Mouse (Mus musculus) hindbrain, embryonic 12.5 days (tissue): ENCODE measurements around the gene Prdm16. TPM values are rescaled to one million over a fixed set of nuclear protein-coding genes. Genes with fewer than 3 reads are reported as not detected.
A peak's percentile ranks its signal among the peaks of the same experiment; 100 is the strongest.

Experiments
- ATAC-seq: fragments of 200-750 bp; cut with Nextera tagmentation; 2 replicates; pipeline ENCODE4 v1.8.0; 2017; ENCODE audit warnings: moderate TSS enrichment; ENCODE audit not compliant: low FRiP score
- H3K27ac ChIP-seq: fragments of 300-500 bp; sonication (generic); 2 replicates; pipeline ENCODE4 v1.5.1; 2016; ENCODE audit warnings: mild to moderate bottlenecking
- H3K27me3 ChIP-seq: fragments of 300-500 bp; sonication (generic); 2 replicates; pipeline ENCODE4 v1.6.1; 2016; ENCODE audit warnings: mild to moderate bottlenecking
- H3K36me3 ChIP-seq: fragments of 300-500 bp; sonication (generic); 2 replicates; pipeline ENCODE4 v1.6.1; 2016; ENCODE audit warnings: mild to moderate bottlenecking
- H3K4me1 ChIP-seq: fragments of 300-500 bp; sonication (generic); 2 replicates; pipeline ENCODE4 v1.6.1; 2016
- H3K4me2 ChIP-seq: fragments of 300-500 bp; sonication (generic); replicated peaks from 2 replicates; pipeline ENCODE4 v1.6.1; 2016; ENCODE audit warnings: mild to moderate bottlenecking
- H3K4me3 ChIP-seq: fragments of 300-500 bp; sonication (generic); 2 replicates; pipeline ENCODE4 v1.5.1; 2016; ENCODE audit warnings: mild to moderate bottlenecking
- H3K9ac ChIP-seq: fragments of 300-500 bp; sonication (generic); 2 replicates; pipeline ENCODE4 v1.6.1; 2016; ENCODE audit warnings: mild to moderate bottlenecking, moderate library complexity
- H3K9me3 ChIP-seq: fragments of 300-500 bp; sonication (generic); replicated peaks from 2 replicates; pipeline ENCODE4 v1.6.1; 2016; ENCODE audit warnings: mild to moderate bottlenecking
- WGBS: fragments of 180-500 bp; shearing (Covaris S2); methylation state at CpG from one replicate; pipeline ENCODE4 v1.1.7; 2016; 5-methylcytosine and 5-hydroxymethylcytosine counted together
- polyA plus RNA-seq: library from polyadenylated mRNA; unstranded; fragments of >200 nt; fragmentation: Nextera tagmentation; extraction: Ambion mirVana; gene quantifications from 2 replicates; pipeline ENCODE4 v1.2.1, GENCODE M21; 2016

The Prdm16 gene
- polyA plus RNA-seq, 1 experiment from 2014 or later: 26.4 TPM

DNA sequence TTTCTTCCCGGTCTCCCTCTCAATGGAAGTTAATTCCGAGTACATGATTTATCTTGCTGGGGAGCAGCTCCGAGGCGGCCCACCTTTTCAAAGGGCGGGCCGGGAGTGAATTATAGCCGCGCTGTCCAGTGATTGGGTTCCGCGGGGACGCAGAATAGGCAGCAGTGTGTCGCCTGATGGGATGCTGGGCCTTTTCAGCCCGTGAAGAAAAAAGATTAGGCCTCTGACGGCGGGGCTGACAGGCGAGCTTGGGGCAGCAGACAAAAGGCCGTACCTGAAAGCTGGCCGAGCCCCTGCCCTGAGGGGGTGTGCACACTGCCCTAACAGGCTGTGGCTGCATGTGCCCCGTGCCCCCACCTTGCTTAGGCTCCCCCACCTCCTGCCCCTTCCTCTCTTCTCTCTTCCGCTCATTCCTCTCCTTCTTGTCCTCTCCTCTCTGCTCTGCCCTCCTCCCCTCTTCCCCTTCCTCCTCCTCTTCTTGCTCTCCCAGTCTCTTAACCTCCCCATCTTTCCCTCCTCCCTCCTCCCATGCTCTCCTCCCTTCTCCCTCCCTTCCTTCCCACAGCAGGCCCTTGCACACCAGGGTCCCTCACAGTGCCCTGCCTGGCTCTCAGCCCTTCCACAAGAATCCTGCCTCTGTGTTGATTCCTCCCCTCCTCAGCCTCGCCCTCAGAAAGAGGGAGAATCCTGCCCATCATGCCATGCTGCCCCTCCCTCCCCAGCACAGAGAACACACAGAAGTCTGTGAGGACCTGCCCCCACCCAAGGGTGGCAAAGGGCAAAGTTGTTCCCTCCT is 41.7 kb downstream of the Prdm16 start:
- WGBS: 18% methylated on average over 21 of the region's 21 CpGs
- Histone ChIP-seq H3K36me3 (no peaks in the 10 kb centered on the region), H3K4me2 (peak overlapping the region; percentile 33; the same call in 1 of the 2 replicates), H3K27ac (peak overlapping the region; percentile 79), H3K4me1 (peaks cover 68% of the 10 kb centered on the region), H3K9ac (peak overlapping the region; percentile 51), H3K27me3 (peaks cover 43% of the 10 kb centered on the region), H3K9me3 (no peaks in the 10 kb centered on the region), H3K4me3 (no peak overlapping the region)
- ATAC-seq: peak; percentile 54

- no peak for ATAC-seq
- Histone ChIP-seq H3K27ac (peak overlapping the region; percentile 79), H3K4me3 (no peak overlapping the region), H3K9ac (peak overlapping the region; percentile 51; the same call in 1 of the 2 replicates), H3K4me2 (peak overlapping the region; percentile 33; the same call in 1 of the 2 replicates), H3K36me3 (no peaks in the 10 kb centered on the region), H3K9me3 (no peaks in the 10 kb centered on the region), H3K4me1 (peaks cover 61% of the 10 kb centered on the region), H3K27me3 (peaks cover 37% of the 10 kb centered on the region)
- 36% methylated on average over 17 of the region's 17 CpGs for WGBS
Observed at GRCm38 (mm10) chr4:154594116-154594760, 42.4 kb downstream of the Prdm16 start.

- Histone ChIP-seq H3K4me3 (no peak overlapping the region), H3K9ac (no peak overlapping the region), H3K27ac (no peak overlapping the region), H3K27me3 (peaks cover 23% of the 10 kb centered on the region), H3K36me3 (no peaks in the 10 kb centered on the region), H3K9me3 (no peaks in the 10 kb centered on the region), H3K4me2 (no peak overlapping the region), H3K4me1 (peaks cover 64% of the 10 kb centered on the region)
- no peak for ATAC-seq
- WGBS: 61% methylated on average over 13 of the region's 13 CpGs
Observed at GRCm38 (mm10) chr4:154592562-154592961, 44.1 kb downstream of the Prdm16 start.

DNA sequence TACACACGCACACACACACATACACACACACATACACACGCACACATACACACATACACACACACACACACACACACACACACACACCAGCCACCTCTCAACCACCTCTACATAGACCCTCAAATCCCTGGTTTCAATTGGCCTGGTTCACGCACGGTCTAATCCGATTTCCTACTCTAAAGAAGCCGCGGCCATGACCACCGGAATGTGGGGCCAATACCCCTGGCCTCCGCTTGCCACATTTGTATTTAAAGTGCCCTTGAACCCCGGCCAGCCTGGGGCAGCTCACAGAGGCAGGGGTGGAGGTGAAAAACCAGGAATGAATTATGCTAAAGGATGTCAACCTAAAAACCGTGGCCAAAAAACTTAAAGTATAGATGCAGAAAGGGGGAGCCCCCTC is 45.8 kb downstream of the Prdm16 start:
- Histone ChIP-seq H3K9me3 (no peaks in the 10 kb centered on the region), H3K4me1 (peaks cover 74% of the 10 kb centered on the region), H3K9ac (no peak overlapping the region), H3K27ac (no peak overlapping the region), H3K36me3 (no peaks in the 10 kb centered on the region), H3K27me3 (peaks cover 19% of the 10 kb centered on the region; the same call in 1 of the 2 replicates), H3K4me2 (no peak overlapping the region), H3K4me3 (no peak overlapping the region)
- 77% methylated on average over 11 of the region's 11 CpGs for WGBS
- no peak for ATAC-seq

- Histone ChIP-seq H3K9ac (no peak overlapping the region), H3K27me3 (peaks cover 14% of the 10 kb centered on the region; the same call in 1 of the 2 replicates), H3K9me3 (no peaks in the 10 kb centered on the region), H3K4me3 (no peak overlapping the region), H3K4me2 (no peak overlapping the region), H3K4me1 (peaks cover 52% of the 10 kb centered on the region), H3K36me3 (no peaks in the 10 kb centered on the region), H3K27ac (0 out of 2 replicates have a peak overlapping the region, but pooled peaks have one; percentile 12)
- ATAC-seq: no peak
- 63% methylated on average over 11 of the region's 11 CpGs for WGBS
Observed at GRCm38 (mm10) chr4:154586334-154586733, 50.3 kb downstream of the Prdm16 start.

DNA sequence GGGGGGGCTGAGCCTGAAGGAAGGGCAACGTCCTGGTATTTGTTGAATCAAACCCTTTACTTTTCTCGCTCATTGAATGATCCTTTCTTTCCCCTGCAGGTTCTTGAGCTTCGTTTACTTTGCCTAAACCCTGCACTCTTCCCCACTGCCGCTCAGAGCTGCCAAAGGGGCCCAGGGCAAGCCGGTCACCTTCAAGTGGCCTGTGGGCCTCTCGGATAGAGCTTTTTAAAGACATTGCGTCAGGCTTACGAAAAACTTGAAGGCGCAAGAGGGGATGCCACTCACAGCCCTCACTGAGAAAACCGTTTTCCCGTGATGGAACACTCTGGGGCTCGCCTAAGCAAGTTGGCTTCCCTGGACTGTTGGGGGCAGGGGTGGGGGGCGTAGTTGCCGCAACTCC is 50.9 kb downstream of the Prdm16 start:
- ATAC-seq: no peak
- no peaks in the 10 kb centered on the region for H3K9me3 ChIP-seq
- peaks cover 49% of the 10 kb centered on the region for H3K4me1 ChIP-seq
- peaks cover 17% of the 10 kb centered on the region; the same call in 1 of the 2 replicates for H3K27me3 ChIP-seq
- 66% methylated on average over 14 of the region's 14 CpGs for WGBS
- no peaks in the 10 kb centered on the region for H3K36me3 ChIP-seq
- H3K4me3 ChIP-seq: no peak overlapping the region
- H3K27ac ChIP-seq: no peak overlapping the region; the same call in 1 of the 2 replicates
- no peak overlapping the region for H3K4me2 ChIP-seq
- H3K9ac ChIP-seq: no peak overlapping the region

DNA sequence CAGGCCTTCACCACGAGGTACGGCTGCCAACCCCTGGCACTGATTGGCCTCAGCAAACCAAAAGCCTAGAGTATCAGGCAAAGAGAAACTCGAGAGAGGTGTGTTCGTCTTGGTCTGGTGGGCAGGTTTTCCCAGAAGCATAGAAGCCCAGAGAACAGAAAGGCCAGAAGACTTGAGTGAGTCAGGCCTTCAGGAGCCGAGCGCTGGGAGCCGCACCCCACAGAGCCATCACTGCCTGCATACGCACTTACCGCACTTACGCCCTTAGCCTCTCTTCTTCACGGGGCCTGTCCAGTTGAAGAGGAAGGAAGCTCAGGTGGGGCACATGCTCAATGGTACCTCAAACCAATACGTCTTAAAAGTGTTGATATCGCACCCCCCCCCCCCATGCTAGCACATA is 53.0 kb downstream of the Prdm16 start:
- 87% methylated on average over 13 of the region's 13 CpGs for WGBS
- H3K4me3 ChIP-seq: no peak overlapping the region
- H3K4me1 ChIP-seq: peaks cover 44% of the 10 kb centered on the region
- H3K27me3 ChIP-seq: peaks cover 17% of the 10 kb centered on the region; the same call in 1 of the 2 replicates
- H3K27ac ChIP-seq: no peak overlapping the region
- no peak overlapping the region for H3K9ac ChIP-seq
- no peaks in the 10 kb centered on the region for H3K9me3 ChIP-seq
- no peak overlapping the region for H3K4me2 ChIP-seq
- no peak for ATAC-seq
- H3K36me3 ChIP-seq: no peaks in the 10 kb centered on the region

- WGBS: 69% methylated on average over 21 of the region's 21 CpGs
- Histone ChIP-seq H3K4me2 (no peak overlapping the region), H3K4me1 (peaks cover 35% of the 10 kb centered on the region), H3K9me3 (no peaks in the 10 kb centered on the region), H3K27ac (no peak overlapping the region), H3K36me3 (no peaks in the 10 kb centered on the region), H3K9ac (no peak overlapping the region), H3K27me3 (peaks cover 17% of the 10 kb centered on the region; the same call in 1 of the 2 replicates), H3K4me3 (no peak overlapping the region)
- peak; percentile 41; the same call in 1 of the 2 replicates for ATAC-seq
Observed at GRCm38 (mm10) chr4:154582607-154583236, 54.0 kb downstream of the Prdm16 start.

GRCm38 (mm10) chr4:154581261-154581886 is 55.3 kb downstream of the Prdm16 start:
- Histone ChIP-seq H3K36me3 (no peaks in the 10 kb centered on the region), H3K4me1 (peaks cover 22% of the 10 kb centered on the region), H3K9me3 (no peaks in the 10 kb centered on the region), H3K4me2 (no peak overlapping the region), H3K4me3 (no peak overlapping the region), H3K27me3 (peaks cover 13% of the 10 kb centered on the region; the same call in 1 of the 2 replicates), H3K27ac (no peak overlapping the region), H3K9ac (no peak overlapping the region)
- no peak for ATAC-seq
- WGBS: 64% methylated on average over 16 of the region's 16 CpGs

GRCm38 (mm10) chr4:154574208-154574875 is 62.3 kb downstream of the Prdm16 start:
- Histone ChIP-seq H3K27ac (no peak overlapping the region), H3K27me3 (peaks cover 8% of the 10 kb centered on the region; the same call in 1 of the 2 replicates), H3K9ac (no peak overlapping the region), H3K36me3 (no peaks in the 10 kb centered on the region), H3K4me1 (peaks cover 30% of the 10 kb centered on the region), H3K4me2 (no peak overlapping the region), H3K9me3 (no peaks in the 10 kb centered on the region), H3K4me3 (no peak overlapping the region)
- no peak for ATAC-seq
- WGBS: 70% methylated on average over 13 of the region's 13 CpGs

DNA sequence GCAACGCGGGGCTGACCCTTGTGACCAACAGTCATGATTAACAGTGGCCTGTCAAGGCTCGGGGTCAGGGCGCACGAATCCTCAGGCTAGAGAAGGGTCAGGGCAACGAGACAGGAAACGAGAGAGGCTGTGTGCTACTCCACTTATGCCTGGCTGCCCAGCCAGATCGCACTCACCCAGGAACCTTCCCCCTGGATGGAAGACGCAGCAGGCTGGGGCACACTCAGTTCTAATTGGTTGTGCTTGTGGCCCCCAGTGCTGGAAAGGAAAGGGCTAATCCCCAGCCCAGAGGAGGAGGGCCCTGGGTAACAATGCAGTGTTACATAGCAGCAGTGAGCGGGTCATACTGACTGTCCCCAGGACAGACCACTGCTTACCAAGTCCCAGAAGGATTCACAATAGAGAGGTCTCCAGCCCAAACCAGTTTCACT is 66.2 kb downstream of the Prdm16 start:
- peaks cover 60% of the 10 kb centered on the region for H3K4me1 ChIP-seq
- peak; percentile 17; the same call in 1 of the 2 replicates for ATAC-seq
- peaks cover 29% of the 10 kb centered on the region for H3K27me3 ChIP-seq

More for the DNA sequence above, 66.2 kb downstream of the Prdm16 start:
- Histone ChIP-seq H3K9ac (no peak overlapping the region), H3K27ac (no peak overlapping the region), H3K4me3 (no peak overlapping the region), H3K9me3 (no peaks in the 10 kb centered on the region), H3K36me3 (no peaks in the 10 kb centered on the region), H3K4me2 (no peak overlapping the region)
- 15% methylated on average over 10 of the region's 10 CpGs for WGBS
